Mouse (Mus musculus) heart, postnatal 0 days (tissue): Measurements from ENCODE around the gene Elp6. TPM values are rescaled to one million over a fixed set of nuclear protein-coding genes. Genes with fewer than 3 reads are reported as not detected.
"Not testable (repeated sequence)": the region's sequence is repeated elsewhere in the genome, so short reads cannot be mapped to it uniquely, and the experiment has no call there.

Source experiments
- ATAC-seq: fragments of 200-750 bp; cut with Nextera tagmentation; 2 replicates; pipeline ENCODE4 v1.8.0; 2017; ENCODE audit warnings: low read depth, moderate number of reproducible peaks, moderate library complexity; ENCODE audit not compliant: insufficient read depth
- DNase-seq: peaks from one replicate; pipeline ENCODE4 v3.0.0-alpha.2; 2016; ENCODE audit warnings: low spot score
- H3K27ac ChIP-seq: fragments of 300-500 bp; sonication (generic); 2 replicates; pipeline ENCODE4 v1.5.1; 2014; ENCODE audit warnings: low read depth, mild to moderate bottlenecking
- H3K27me3 ChIP-seq: fragments of 300-500 bp; sonication (generic); 2 replicates; pipeline ENCODE4 v1.6.1; 2014; ENCODE audit warnings: low read length, mixed read lengths; ENCODE audit not compliant: control insufficient read depth, insufficient read depth
- H3K36me3 ChIP-seq: fragments of 300-500 bp; sonication (generic); replicated peaks from 2 replicates; pipeline ENCODE4 v1.6.1; 2014; ENCODE audit warnings: low read length, mixed read lengths; ENCODE audit not compliant: control insufficient read depth, insufficient read depth
- H3K4me1 ChIP-seq: fragments of 300-500 bp; sonication (generic); 2 replicates; pipeline ENCODE4 v1.6.1; 2014; ENCODE audit warnings: antibody characterized with exemption; ENCODE audit not compliant: control insufficient read depth, insufficient read depth
- H3K4me2 ChIP-seq: fragments of 300-500 bp; sonication (generic); 2 replicates; pipeline ENCODE4 v1.6.1; 2014; ENCODE audit warnings: low read depth, mild to moderate bottlenecking, low read length, moderate library complexity
- H3K4me3 ChIP-seq: fragments of 300-500 bp; sonication (generic); 2 replicates; pipeline ENCODE4 v1.5.1; 2014; ENCODE audit warnings: low read depth, low read length
- H3K9ac ChIP-seq: fragments of 300-500 bp; sonication (generic); replicated peaks from 2 replicates; pipeline ENCODE4 v1.6.1; 2014; ENCODE audit warnings: low read depth, low read length, mixed read lengths
- H3K9me3 ChIP-seq: fragments of 300-500 bp; sonication (generic); replicated peaks from 2 replicates; pipeline ENCODE4 v1.6.1; 2016; ENCODE audit warnings: low read length; ENCODE audit not compliant: control insufficient read depth
- CTCF ChIP-seq: IDR thresholded peaks from 2 replicates; pipeline ENCODE4 v1.5.1; 2016; ENCODE audit warnings: antibody characterized with exemption, control low read depth, low read depth
- EP300 ChIP-seq: IDR thresholded peaks from 2 replicates; pipeline ENCODE4 v1.6.1; 2016; ENCODE audit warnings: antibody characterized with exemption, low read depth
- WGBS: fragments of 180-500 bp; shearing (Covaris S2); extraction: QIAGEN DNeasy Blood & Tissue Kit; methylation state at CpG from one replicate; pipeline ENCODE4 v1.1.7; 2014; 5-methylcytosine and 5-hydroxymethylcytosine counted together
- polyA plus RNA-seq: library from polyadenylated mRNA; unstranded; fragments of >200 nt; fragmentation: Nextera tagmentation; extraction: Ambion mirVana; gene quantifications from 2 replicates; pipeline ENCODE4 v1.2.1, GENCODE M21; 2015
- total RNA-seq: library from RNA; depleted of rRNA; stranded (reverse); fragments of >200 nt; gene quantifications from 2 replicates; pipeline ENCODE4 v1.2.3, GENCODE M21; 2014; ENCODE audit warnings: low replicate concordance

The Elp6 gene
- total and polyA plus RNA-seq, 2 experiments from 2014 or later = 6.8 to 21.9 TPM

DNA sequence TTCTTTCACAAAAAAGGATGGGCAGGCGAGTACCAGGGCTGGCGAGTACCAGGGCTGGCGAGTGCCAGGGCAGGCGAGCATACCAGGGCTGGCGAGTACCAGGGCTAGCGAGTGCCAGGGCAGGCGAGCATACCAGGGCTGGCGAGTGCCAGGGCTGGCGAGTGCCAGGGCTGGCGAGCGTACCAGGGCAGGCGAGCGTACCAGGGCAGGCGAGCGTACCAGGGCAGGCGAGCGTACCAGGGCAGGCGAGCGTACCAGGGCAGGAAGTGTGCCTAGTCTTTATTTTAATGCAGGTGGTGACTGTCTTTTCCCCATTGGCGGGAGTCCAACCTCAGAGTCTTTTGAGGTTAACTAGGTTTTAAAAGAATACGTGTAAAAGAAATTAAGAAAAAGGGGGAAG lies 24.7 kb downstream of the Elp6 start:
- H3K27ac ChIP-seq = no peak overlapping the region

GRCm38 (mm10) chr9:110330341-110330740 lies 25.4 kb downstream of the Elp6 start:
- H3K4me3 ChIP-seq = no peak overlapping the region
- H3K27me3 ChIP-seq = no peaks in the 10 kb centered on the region
- peaks cover 8% of the 10 kb centered on the region; the same call in 1 of the 2 replicates for H3K4me1 ChIP-seq
- H3K27ac ChIP-seq = no peak overlapping the region
- WGBS = 29% methylated on average over 6 of the region's 6 CpGs
- no peak for ATAC-seq
- no peaks in the 10 kb centered on the region for H3K36me3 ChIP-seq
- H3K9ac ChIP-seq = no peak overlapping the region
- no peaks in the 10 kb centered on the region for H3K9me3 ChIP-seq
- TF ChIP-seq EP300 (no peak), CTCF (no peak)
- DNase-seq = no peak
- no peak overlapping the region for H3K4me2 ChIP-seq

More for the DNA sequence above, 24.7 kb downstream of the Elp6 start:
- H3K36me3 ChIP-seq = no peaks in the 10 kb centered on the region
- H3K4me1 ChIP-seq = peaks cover 8% of the 10 kb centered on the region; the same call in 1 of the 2 replicates
- no peak overlapping the region for H3K4me2 ChIP-seq
- ATAC-seq (no peak), DNase-seq (no peak)
- no peaks in the 10 kb centered on the region for H3K27me3 ChIP-seq
- 69% methylated on average over 21 of the region's 21 CpGs for WGBS
- TF ChIP-seq EP300 = no peak
- TF ChIP-seq CTCF = no peak
- H3K9ac ChIP-seq = no peak overlapping the region
- H3K4me3 ChIP-seq = no peak overlapping the region
- no peaks in the 10 kb centered on the region for H3K9me3 ChIP-seq

- DNase-seq, H3K9me3 ChIP-seq, H3K4me3 ChIP-seq, H3K4me1 ChIP-seq, H3K4me2 ChIP-seq, H3K27ac ChIP-seq, H3K36me3 ChIP-seq, H3K9ac ChIP-seq, H3K27me3 ChIP-seq, ATAC-seq: not testable (repeated sequence)
- WGBS = 81% methylated on average over 5 of the region's 5 CpGs
Observed at GRCm38 (mm10) chr9:110330913-110331312, 25.9 kb downstream of the Elp6 start.

DNA sequence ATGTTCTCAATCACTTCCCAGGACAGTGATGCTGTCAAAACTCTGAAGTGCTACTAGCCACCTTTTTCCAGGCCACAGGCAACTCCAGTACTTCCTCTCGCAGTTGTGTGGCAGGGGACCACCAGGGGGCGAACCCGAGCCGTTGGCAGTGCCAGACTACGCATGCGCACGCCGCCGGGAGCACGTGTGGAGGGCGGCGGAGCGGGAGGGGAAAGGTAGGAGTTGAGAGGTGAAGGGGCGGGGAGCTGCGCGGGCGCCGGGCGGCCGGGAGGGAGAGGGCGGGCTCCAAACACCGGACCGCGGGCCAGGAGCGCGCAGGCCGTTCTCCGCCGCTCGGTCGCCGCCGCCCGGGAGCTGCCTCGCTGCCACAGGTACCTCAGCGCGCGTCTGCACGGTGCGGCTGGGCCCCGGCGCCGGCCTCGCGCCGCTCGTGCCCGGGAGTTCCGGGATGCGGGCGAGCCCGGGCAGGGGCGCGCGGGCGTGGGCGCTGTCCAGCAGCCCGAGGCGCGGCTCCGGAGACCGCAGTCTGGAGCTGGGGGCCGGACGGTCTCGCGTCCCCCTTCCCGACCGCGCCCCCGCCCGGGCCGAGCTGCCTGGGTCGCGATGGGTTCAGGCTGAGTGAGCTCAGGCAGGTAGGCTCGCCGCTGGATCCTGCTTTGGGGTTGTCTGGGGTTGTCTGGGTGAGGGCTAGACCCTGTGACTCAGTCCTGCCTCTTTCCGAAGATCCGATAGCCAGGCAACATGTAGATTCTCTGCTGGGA lies 28.3 kb downstream of the Elp6 start, which contains the start of gene Scap:
Gene Scap, plus strand, starts transcription at position 154 of the 761 bp plus-strand sequence.
- Histone ChIP-seq H3K27me3 (no peaks in the 10 kb centered on the region), H3K4me3 (peak within 1 kb of the TSS; percentile 97), H3K9ac (peak within 1 kb of the TSS; percentile 75), H3K9me3 (no peaks in the 10 kb centered on the region), H3K4me2 (peak within 1 kb of the TSS; percentile 97), H3K4me1 (peaks cover 8% of the 10 kb centered on the region; the same call in 1 of the 2 replicates), H3K27ac (peak within 1 kb of the TSS; percentile 55), H3K36me3 (no peaks in the 10 kb centered on the region)
- DNase-seq = peak; percentile 87
- ATAC-seq = peak; percentile 93
- TF ChIP-seq CTCF = peak; percentile 98
- TF ChIP-seq EP300 = no peak
- under 1% methylated on average over 63 of the region's 78 CpGs for WGBS

DNA sequence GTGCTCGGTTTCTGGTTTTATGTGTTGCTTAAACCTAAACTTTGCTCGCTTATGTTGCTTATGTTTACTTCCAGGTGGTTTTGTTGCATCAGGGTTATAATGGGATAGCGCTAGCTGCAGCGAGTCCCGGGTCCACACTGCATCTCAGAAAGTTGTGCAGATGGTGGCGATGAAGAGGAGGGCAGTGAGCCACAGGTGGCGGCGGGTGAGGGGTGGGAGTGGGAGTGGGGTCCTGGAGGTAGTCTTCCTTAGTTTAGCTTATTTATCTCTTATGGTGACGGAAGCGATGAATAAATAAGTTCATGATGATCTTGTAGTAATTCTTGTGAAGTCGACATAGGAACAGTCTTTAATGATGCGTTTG lies 28.9 kb downstream of the Elp6 start:
- Histone ChIP-seq H3K4me1 (peaks cover 11% of the 10 kb centered on the region; the same call in 1 of the 2 replicates), H3K9me3 (no peaks in the 10 kb centered on the region), H3K36me3 (no peaks in the 10 kb centered on the region), H3K4me2 (peak overlapping the region; percentile 97), H3K4me3 (peak overlapping the region; percentile 97), H3K9ac (peak overlapping the region; percentile 75), H3K27me3 (no peaks in the 10 kb centered on the region), H3K27ac (no peak overlapping the region; the same call in 1 of the 2 replicates)
- 13% methylated on average over 12 of the region's 12 CpGs for WGBS
- DNase-seq (no peak), ATAC-seq (no peak)
- TF ChIP-seq EP300 (no peak), CTCF (no peak)

DNA sequence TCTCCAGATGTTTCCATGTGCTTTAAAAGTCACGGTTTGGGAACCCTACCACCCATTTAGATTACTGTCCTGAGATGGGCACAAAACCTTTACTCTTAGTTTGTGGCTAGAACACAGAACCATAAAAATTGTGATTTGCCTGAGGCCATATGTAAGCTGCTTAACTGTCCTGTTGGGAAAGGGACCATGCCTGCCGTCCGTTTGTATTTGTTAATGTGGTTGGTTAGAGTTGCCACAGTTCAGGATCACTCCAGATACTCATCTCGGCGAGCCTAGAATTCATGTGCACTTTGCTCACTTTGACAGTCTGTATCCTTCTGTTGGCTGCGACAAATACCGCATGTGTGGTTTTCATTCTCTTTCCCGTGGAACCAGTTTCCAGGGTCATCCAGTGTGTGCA lies 29.9 kb downstream of the Elp6 start:
- Histone ChIP-seq H3K36me3 (no peaks in the 10 kb centered on the region), H3K4me1 (peaks cover 11% of the 10 kb centered on the region; the same call in 1 of the 2 replicates), H3K4me2 (no peak overlapping the region), H3K27ac (no peak overlapping the region), H3K9ac (no peak overlapping the region), H3K9me3 (no peaks in the 10 kb centered on the region), H3K27me3 (no peaks in the 10 kb centered on the region), H3K4me3 (no peak overlapping the region)
- ATAC-seq (no peak), DNase-seq (no peak)
- 79% methylated on average over 8 of the region's 8 CpGs for WGBS
- TF ChIP-seq EP300 (no peak), CTCF (no peak)
